ENCODE assay signal across 16 mouse cellular contexts in genomic region chr14:34514120-34514519, GRCm38 (mm10). TPM values are rescaled to one million over a fixed set of nuclear protein-coding genes. Genes with fewer than 3 reads are reported as not detected.
DNase-seq lines count a peak whose midpoint lies in the region; ATAC-seq and TF ChIP-seq lines count a peak whose summit lies in the region.
"Had no signal": no experiment of that assay in that cellular context is flagged by ENCODE, and none has a peak within 500 bp of the region (broad histone marks: within the 10 kb centered on the region; RNA-seq: fewer than 3 reads in every experiment).

No protein-coding gene starts in this region.

- no peaks in the 10 kb centered on the region for H3K36me3 ChIP-seq in kidney, embryonic 14.5 days (ENCODE audit: control insufficient read depth, insufficient read depth, low read length)
- no peaks in the 10 kb centered on the region for H3K36me3 ChIP-seq in lung, embryonic 14.5 days (ENCODE audit: insufficient read depth)

- DNase-seq in adrenal gland, postnatal 10 days = peak; percentile 56
- DNase-seq in adrenal gland, adult 18-20 months (ENCODE audit: low spot score in 2 of 2) = no peak
- DNase-seq in kidney, postnatal 10 days = peak; percentile 38
- DNase-seq in lung, embryonic 14.5 days = no peak
- DNase-seq in left cerebral cortex, postnatal 14 days (ENCODE audit: low spot score in 2 of 2) = no peak
- DNase-seq in frontal cortex, postnatal 36 days (ENCODE audit: low spot score in 2 of 2) = no peak
- DNase-seq: adrenal gland, postnatal 36 days; gastrocnemius, postnatal 14 days; thymus, postnatal 4 days had no signal

- H3K27ac ChIP-seq in kidney, embryonic 14.5 days (ENCODE audit: low read depth, low read length) = no peak overlapping the region
- H3K27ac ChIP-seq in lung, embryonic 14.5 days (ENCODE audit: low read depth) = no peak overlapping the region
- H3K27ac ChIP-seq: liver, embryonic 14.5 days had no signal

- intact Hi-C loops in left cerebral cortex, postnatal 14 days (cut with DNase I) = no loop called here

- ATAC-seq in kidney, embryonic 14.5 days (ENCODE audit: low FRiP score, low TSS enrichment) = no peak
- peak; percentile 52 for ATAC-seq in granulocyte monocyte progenitor cell, adult 5-6 weeks (replicated peaks; ENCODE audit: poor library complexity, severe bottlenecking)
- no peak for ATAC-seq in lung, embryonic 14.5 days (ENCODE audit: insufficient read depth)
- ATAC-seq: inflammation-experienced regulatory T-cells, adult 6 months; midbrain, embryonic 16.5 days had no signal

- no peaks in the 10 kb centered on the region for H3K4me1 ChIP-seq in kidney, embryonic 14.5 days (ENCODE audit: control insufficient read depth, insufficient read depth, low read length)
- H3K4me1 ChIP-seq in lung, embryonic 14.5 days (ENCODE audit: insufficient read depth) = no peaks in the 10 kb centered on the region

- WGBS in kidney, embryonic 14.5 days = 50% methylated on average over 6 of the region's 6 CpGs
- 51% methylated on average over 6 of the region's 6 CpGs for WGBS in lung, embryonic 14.5 days

- no peaks in the 10 kb centered on the region for H3K9me3 ChIP-seq in kidney, embryonic 14.5 days (ENCODE audit: control insufficient read depth, low read length)
- H3K9me3 ChIP-seq in lung, embryonic 14.5 days (ENCODE audit: low read depth, low read length) = no peaks in the 10 kb centered on the region

- no peak overlapping the region for H3K9ac ChIP-seq in kidney, embryonic 14.5 days (ENCODE audit: low read depth, low read length)
- no peak overlapping the region for H3K9ac ChIP-seq in lung, embryonic 14.5 days
- H3K9ac ChIP-seq: liver, embryonic 14.5 days had no signal

- no peak overlapping the region for H3K4me2 ChIP-seq in kidney, embryonic 14.5 days (replicated peaks; ENCODE audit: low read depth, low read length)
- H3K4me2 ChIP-seq in lung, embryonic 14.5 days = no peak overlapping the region

- peak; percentile 15; the same call in 1 of the 2 replicates for TF ChIP-seq CTCF in lung, embryonic 14.5 days (IDR thresholded peaks at IDR 0.05; ENCODE audit: low read depth)

- H3K27me3 ChIP-seq in kidney, embryonic 14.5 days (ENCODE audit: control insufficient read depth, insufficient read depth, low read length) = no peaks in the 10 kb centered on the region
- H3K27me3 ChIP-seq in lung, embryonic 14.5 days (ENCODE audit: insufficient read depth, low read length) = no peaks in the 10 kb centered on the region

- no peak overlapping the region for H3K4me3 ChIP-seq in kidney, embryonic 14.5 days (ENCODE audit: low read length)
- H3K4me3 ChIP-seq in lung, embryonic 14.5 days (ENCODE audit: low read depth, low read length) = no peak overlapping the region

RNA-seq across cellular contexts. Expression of gene 9230112D13Rik, which starts 8.5 kb away (rescaled TPM):
- total RNA-seq in adrenal gland, postnatal 10 days (2021) = not detected
- total RNA-seq in adrenal gland, adult 18-20 months (2021) = not detected
- not detected in 2 replicates for polyA plus RNA-seq in kidney, embryonic 14.5 days (2014; fragmentation: Nextera tagmentation; extraction: Ambion mirVana)
- not detected in 2 replicates for total RNA-seq in granulocyte monocyte progenitor cell, adult 5-6 weeks (2014; fragmentation: Nextera tagmentation)
- not detected in 2 replicates for total RNA-seq in granulocyte monocyte progenitor cell, adult 5-6 weeks (2017)
- not detected in 2 replicates for polyA plus RNA-seq in lung, embryonic 14.5 days (2014; fragmentation: Nextera tagmentation; extraction: Ambion mirVana)
- not detected for total RNA-seq in left cerebral cortex, postnatal 14 days (2021)
- total RNA-seq: adrenal gland, postnatal 36 days; gastrocnemius, postnatal 14 days; layer of hippocampus, postnatal 14 days had no signal
- polyA plus RNA-seq: inflammation-experienced regulatory T-cells, adult 6 months; liver, embryonic 14.5 days; midbrain, embryonic 16.5 days; spleen, adult 2 months had no signal

RNA-seq across cellular contexts. Expression of gene Bmpr1a, which starts 11.0 kb away (rescaled TPM):
- 10 to 100 TPM; 50.2 to 55.3 TPM for total RNA-seq in adrenal gland, postnatal 10 days (2021)
- 10 to 100 TPM; 49.1 to 65.5 TPM for total RNA-seq in adrenal gland, adult 18-20 months (2021)
- polyA plus RNA-seq in kidney, embryonic 14.5 days (2014; fragmentation: Nextera tagmentation; extraction: Ambion mirVana) = 41.7 and 65.8 TPM in 2 replicates
- total RNA-seq in granulocyte monocyte progenitor cell, adult 5-6 weeks (2014; fragmentation: Nextera tagmentation) = not detected in 2 replicates
- 0.04 and 0.46 TPM in 2 replicates for total RNA-seq in granulocyte monocyte progenitor cell, adult 5-6 weeks (2017)
- 51.1 and 52.7 TPM in 2 replicates for polyA plus RNA-seq in lung, embryonic 14.5 days (2014; fragmentation: Nextera tagmentation; extraction: Ambion mirVana)
- total RNA-seq in left cerebral cortex, postnatal 14 days (2021) = 10 to 100 TPM; 31.0 to 34.5 TPM

Comparison
In these comparisons a context has a peak if more than half of its experiments do, and no peak if none do; other contexts are left out.
1. DNase-seq: peak in adrenal gland, postnatal 10 days (single experiment) and kidney, postnatal 10 days (single experiment); none in adrenal gland, adult 18-20 months (0 of 2), lung, embryonic 14.5 days (single experiment), left cerebral cortex, postnatal 14 days (0 of 2) and frontal cortex, postnatal 36 days (0 of 2).
2. RNA of gene Bmpr1a, which starts 11.0 kb away (total RNA-seq): 49.1 to 65.5 TPM in adrenal gland, adult 18-20 months, 50.2 to 55.3 TPM in adrenal gland, postnatal 10 days and 31.0 to 34.5 TPM in left cerebral cortex, postnatal 14 days; 0.04 to 0.46 TPM in granulocyte monocyte progenitor cell, adult 5-6 weeks; every median in the first group is over 10 times any median in the second.